Mouse (Mus musculus) large intestine, adult 2 months (tissue): ENCODE measurements around the gene Atp5k. TPM values are rescaled to one million over a fixed set of nuclear protein-coding genes. Genes with fewer than 3 reads are reported as not detected.

ENCODE experiments used
- DNase-seq: peaks from one replicate; pipeline ENCODE4 v3.0.0-alpha.2; 2012; ENCODE audit warnings: low read depth, low spot score
- WGBS: fragments of 180-500 bp; shearing (Covaris S2); methylation state at CpG from one replicate; pipeline ENCODE4 v1.1.7; 2018; 5-methylcytosine and 5-hydroxymethylcytosine counted together
- polyA plus RNA-seq: library from polyadenylated mRNA; depleted of rRNA; stranded (reverse); fragments of >200 nt; gene quantifications from 2 replicates; pipeline ENCODE4 v1.2.3, GENCODE M21; 2012; rRNA removed

The Atp5k gene
- polyA plus RNA-seq, 1 experiment: 103 TPM

DNA sequence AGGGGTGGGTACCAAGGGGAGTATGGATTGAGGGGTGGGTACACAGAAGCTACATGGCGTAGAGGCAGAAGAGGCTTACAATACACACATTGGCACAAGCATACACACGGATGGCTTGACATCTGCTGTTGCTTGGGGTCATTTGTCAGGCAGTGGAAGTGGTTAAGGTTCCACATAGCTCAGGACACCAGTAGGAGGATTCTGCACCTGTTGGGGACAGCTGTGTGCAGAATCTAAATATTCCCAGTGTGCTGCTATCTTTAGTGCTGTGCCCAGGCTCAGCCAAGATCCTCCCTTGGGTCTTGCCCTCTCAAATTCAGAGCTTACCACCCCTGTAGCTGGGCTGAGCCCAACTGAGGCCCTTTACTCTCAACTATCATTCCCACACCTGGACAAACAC, 1.9 kb upstream of the Atp5k start:
- no peak for DNase-seq
- WGBS: 77% methylated on average over 2 of the region's 2 CpGs

DNA sequence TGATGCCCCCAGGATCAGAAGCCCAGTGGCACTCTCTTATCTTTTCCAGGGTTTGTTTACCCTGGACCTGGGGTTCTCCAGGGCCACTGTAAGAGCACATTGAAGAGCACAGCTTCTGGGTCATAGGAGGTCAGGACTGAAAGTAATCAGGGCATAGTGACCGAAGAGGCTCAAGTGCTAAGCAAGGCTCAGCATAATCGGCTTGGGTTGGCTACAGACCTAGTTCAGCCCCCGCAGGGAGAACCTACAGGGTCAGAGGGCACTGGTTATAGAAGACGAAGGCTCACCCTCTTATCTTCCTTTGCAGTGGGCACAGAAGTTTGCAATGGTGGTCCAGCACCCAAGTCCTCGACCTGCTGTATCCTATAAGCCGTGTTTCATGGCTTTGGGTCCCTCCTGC, 3.1 kb downstream of the Atp5k start:
- 91% methylated on average over 6 of the region's 6 CpGs for WGBS
- DNase-seq: no peak

DNA sequence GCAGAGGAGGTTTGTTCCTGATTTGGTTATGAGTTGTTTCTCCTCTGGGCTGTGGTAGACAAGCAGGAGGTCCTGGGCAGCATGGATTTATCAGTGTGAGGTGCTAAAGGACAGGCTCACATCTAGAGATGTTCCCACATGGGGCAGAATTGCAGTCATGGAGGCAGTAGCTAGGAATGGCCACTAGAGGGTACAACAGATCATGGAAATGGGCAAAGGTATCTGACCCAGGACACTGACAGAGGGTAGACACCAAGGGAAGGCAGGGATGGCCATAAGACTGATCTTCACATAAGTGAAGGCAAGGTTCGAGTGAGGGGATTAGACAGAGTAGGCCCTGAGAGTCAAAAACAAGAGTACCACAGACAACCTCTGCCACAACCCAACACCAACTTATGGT, 7.1 kb downstream of the Atp5k start:
- no peak for DNase-seq

DNA sequence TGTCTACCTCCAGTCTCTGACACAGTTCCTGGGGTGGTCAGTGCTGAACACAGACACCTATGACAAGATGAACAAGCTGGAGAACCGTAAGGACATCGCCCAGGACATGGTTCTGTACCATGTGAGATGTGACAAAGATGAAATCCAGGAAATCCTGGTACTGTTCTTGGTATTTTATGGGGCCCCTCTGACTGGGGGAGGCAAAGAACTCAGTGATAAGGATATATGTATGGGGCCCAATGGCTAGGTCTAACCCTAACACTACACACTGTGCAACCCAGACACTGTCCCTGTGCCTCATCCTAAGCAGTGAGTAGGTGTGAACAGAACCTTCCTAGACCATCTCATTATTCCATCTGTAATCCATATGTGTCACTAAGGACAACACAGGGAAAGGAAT, 10.8 kb downstream of the Atp5k start:
- no peak for DNase-seq
- 96% methylated on average over 2 of the region's 2 CpGs for WGBS

More for the DNA sequence above, 7.1 kb downstream of the Atp5k start:
- 29% methylated on average over 1 of the region's 1 CpGs for WGBS

DNA sequence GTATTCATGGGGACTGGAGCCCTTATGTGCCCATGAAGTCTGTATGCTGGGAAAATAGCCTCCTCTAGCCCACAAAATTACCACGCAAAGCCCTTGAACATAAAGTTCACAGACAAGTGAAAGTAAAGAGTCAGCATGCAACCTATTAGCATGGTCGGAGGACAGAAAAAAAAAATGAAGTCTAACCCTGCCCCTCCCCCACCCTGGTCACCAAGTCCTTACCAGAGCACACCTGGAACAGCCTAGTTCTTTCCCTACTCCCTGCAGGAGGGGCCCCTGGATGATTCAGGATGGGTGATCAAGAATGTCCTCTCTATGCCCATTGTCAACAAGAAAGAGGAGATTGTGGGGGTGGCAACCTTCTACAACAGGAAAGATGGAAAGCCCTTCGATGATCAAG, 11.5 kb downstream of the Atp5k start:
- no peak for DNase-seq
- 70% methylated on average over 3 of the region's 3 CpGs for WGBS

DNA sequence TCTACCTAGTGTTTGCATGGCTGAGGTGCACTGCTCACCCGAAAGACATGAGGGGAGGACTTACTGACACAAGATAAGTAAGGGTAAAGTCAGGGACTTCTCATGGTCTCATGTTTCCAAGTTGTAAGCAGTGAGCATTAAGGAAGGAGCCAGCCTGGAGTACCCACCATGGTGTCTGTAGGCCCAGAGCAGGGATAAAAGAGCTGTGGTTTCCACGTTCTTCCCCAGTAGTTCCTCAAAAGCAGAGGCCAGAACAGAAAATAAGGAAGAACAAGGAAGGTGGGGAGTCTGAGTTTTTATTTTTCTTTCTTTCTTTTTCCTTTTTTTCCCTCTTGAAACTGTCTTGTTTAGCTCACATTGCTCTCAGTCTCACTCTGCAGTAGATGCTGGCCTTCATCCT, 19.5 kb downstream of the Atp5k start:
- no peak for DNase-seq
- WGBS: 72% methylated on average over 2 of the region's 2 CpGs

DNA sequence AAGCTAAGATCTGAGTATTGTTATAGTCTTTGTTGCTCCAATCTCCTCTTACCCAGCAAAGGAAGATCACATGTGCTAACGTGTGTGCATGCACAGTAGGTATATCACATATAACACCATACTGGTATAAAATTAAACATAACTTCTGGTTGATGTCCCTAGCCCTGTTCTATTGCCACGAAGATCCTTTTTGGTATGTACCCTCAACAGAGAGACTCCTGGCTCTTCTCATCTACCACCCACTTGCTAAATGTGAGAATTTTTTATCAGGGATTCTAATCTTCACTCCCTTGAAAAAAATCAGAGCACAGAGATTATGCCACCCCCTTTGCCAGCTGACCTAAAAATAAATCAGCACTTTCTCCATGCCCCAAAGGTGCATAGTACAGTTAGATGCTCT, 27.3 kb downstream of the Atp5k start:
- no peak for DNase-seq

DNA sequence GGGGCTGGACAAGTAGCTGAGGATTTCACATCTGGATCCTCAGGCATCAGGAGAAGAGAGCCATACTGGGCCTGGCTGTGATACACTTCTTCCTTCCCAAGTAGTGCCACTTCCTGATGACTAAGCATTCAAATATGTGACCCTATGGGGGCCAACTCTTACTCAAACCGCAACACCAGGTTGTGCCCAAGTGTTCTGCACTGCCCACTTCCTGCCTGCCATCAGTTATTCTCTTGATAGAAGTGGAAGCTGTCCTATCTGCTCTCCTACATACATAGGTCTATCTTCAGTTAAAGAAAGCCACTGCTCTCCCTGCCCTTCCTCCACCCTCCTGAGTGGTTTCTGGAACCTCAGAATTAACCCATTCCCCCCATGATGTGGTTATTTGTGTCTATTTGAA, 28.8 kb downstream of the Atp5k start:
- 47% methylated on average over 1 of the region's 1 CpGs for WGBS
- DNase-seq: no peak

More for the DNA sequence above, 27.3 kb downstream of the Atp5k start:
- WGBS: 88% methylated on average over 2 of the region's 2 CpGs

DNA sequence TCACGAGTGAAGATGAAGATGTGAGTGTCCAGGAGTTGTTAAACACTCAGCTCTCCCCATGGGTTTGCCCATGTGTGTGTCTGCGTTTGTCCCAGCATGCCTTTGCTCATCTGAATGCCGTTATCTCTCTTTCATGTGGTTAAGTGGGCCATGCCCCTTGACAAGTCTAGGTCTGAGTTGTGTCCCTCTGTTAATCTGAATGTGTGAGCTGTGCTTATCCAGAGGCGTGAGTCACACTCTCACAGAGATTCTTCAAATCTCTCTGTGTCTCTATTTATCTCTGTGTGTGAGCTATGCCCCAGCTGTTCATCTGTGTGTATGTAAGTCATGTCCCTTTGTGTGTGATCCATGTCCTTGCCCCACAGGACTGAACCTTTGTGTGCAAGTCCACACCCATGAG, 30.8 kb downstream of the Atp5k start:
- DNase-seq: no peak
- 79% methylated on average over 4 of the region's 4 CpGs for WGBS

DNA sequence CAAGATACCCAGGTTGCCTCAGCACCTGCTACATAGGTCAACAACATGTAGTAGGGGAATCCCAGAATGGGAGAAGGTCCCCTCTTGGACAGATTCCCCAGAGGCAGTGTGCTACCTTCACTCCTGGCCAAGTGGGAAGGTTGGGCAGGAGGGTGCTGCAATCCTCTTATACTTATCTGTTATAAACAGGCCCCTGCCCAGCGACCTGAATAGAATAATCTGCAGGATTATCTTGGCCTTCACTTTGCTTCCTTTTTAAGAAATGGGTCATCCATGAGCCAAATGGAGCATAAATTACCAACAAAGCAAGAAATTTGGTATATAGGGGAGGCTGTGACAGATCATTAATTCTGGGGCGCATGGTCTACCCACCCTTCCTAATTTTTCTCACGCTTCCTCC, 44.5 kb downstream of the Atp5k start:
- WGBS: 78% methylated on average over 3 of the region's 3 CpGs
- DNase-seq: no peak

DNA sequence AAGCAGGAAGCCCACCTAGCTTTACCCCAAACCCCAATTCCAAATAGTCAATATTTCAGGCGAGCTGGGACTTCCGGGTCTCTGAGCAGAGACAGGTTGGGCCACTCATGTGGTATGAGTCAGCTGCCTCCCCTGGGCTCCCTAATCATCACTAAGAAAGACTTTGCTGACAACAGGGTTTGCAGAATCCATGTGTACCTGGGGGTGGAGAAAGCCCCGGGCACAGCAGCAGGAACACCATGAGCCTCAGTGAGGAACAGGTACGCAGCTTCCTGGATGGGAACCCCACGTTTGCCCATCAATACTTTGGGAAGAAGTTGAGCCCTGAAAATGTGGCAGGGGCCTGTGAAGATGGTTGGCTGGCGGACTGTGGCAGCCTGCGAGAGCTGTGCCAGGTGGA, 46.0 kb downstream of the Atp5k start, which contains the start of gene Pde6b:
Pde6b (plus strand) TSS at position 191 of the 400 bp plus-strand sequence.
- DNase-seq: no peak
- 72% methylated on average over 7 of the region's 7 CpGs for WGBS

DNA sequence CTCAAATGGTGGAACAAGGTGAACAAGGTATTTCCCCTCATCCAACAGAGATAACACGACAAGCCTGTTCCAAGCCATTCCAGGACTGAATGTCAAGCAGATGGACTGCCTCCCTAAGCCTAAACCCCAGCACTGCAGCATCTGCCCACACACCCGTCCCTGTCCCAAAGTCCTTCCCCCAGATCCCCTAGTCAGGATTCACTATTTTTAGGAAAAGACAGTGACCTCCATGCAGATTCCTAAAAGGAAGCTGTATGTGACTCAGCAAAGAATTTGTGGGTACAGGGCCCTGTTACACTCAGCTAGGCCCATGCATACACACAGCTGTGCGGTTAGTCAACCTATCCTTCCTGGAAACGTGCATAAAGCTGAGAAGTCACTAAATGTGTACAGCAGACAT, 47.8 kb downstream of the Atp5k start:
- WGBS: 62% methylated on average over 4 of the region's 4 CpGs

DNA sequence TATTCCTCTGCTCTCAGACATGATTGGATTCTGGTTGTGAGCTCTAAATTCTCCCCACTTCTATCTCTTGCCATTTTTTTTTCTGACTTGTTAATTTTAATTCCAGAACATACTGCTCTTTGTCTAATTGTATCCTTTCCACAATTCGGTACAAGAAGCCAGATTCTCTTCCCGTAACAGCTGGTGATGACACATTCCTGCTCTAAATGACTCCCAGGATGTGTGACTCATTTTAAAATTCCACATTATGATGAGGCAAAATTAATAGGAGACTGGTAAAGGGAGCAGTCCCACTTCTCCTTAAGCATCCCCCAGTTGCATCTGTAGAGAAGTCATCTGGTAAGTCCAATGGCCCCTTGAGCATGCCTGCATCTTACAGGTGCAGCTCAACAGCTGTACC, 48.6 kb downstream of the Atp5k start:
- DNase-seq: no peak
- WGBS: 69% methylated on average over 2 of the region's 2 CpGs

More for the DNA sequence above, 47.8 kb downstream of the Atp5k start:
- no peak for DNase-seq

Other genes starting within 250 kb of the Atp5k start
- 7.9 and 14.0 TPM in 2 replicates for gene Dr1, start 165.6 kb downstream of the Atp5k start, polyA plus RNA-seq
- gene Pigg, start 121.8 kb downstream of the Atp5k start, polyA plus RNA-seq: 6.0 and 9.3 TPM in 2 replicates
- 0.61 and 0.70 TPM in 2 replicates for gene Gm42517, start 66.5 kb downstream of the Atp5k start, polyA plus RNA-seq
- 0.03 TPM in 1 of 2 replicates, not detected in the other for gene Pde6b, start 46.1 kb downstream of the Atp5k start, polyA plus RNA-seq
- 10.5 and 14.6 TPM in 2 replicates for gene Mfsd7a, start 14.4 kb upstream of the Atp5k start, polyA plus RNA-seq
- gene Pcgf3, start 26.8 kb upstream of the Atp5k start, polyA plus RNA-seq: 10.4 and 12.1 TPM in 2 replicates
- gene Cplx1, start 115.6 kb upstream of the Atp5k start, polyA plus RNA-seq: 0.38 and 0.51 TPM in 2 replicates
- gene Gak, start 195.3 kb upstream of the Atp5k start, polyA plus RNA-seq: 102 and 141 TPM in 2 replicates
- 26.3 and 32.6 TPM in 2 replicates for gene Tmem175, start 195.3 kb upstream of the Atp5k start, polyA plus RNA-seq
- 7.7 and 16.0 TPM in 2 replicates for gene Idua, start 225.9 kb upstream of the Atp5k start, polyA plus RNA-seq
- gene Dgkq, start 235.2 kb upstream of the Atp5k start, polyA plus RNA-seq: 29.1 and 72.1 TPM in 2 replicates
- gene Slc26a1, start 241.1 kb upstream of the Atp5k start, polyA plus RNA-seq: not detected in 2 replicates